Mouse (Mus musculus): Measurements from ENCODE around the gene Serpinf2.

Serpinf2 gene

DNA sequence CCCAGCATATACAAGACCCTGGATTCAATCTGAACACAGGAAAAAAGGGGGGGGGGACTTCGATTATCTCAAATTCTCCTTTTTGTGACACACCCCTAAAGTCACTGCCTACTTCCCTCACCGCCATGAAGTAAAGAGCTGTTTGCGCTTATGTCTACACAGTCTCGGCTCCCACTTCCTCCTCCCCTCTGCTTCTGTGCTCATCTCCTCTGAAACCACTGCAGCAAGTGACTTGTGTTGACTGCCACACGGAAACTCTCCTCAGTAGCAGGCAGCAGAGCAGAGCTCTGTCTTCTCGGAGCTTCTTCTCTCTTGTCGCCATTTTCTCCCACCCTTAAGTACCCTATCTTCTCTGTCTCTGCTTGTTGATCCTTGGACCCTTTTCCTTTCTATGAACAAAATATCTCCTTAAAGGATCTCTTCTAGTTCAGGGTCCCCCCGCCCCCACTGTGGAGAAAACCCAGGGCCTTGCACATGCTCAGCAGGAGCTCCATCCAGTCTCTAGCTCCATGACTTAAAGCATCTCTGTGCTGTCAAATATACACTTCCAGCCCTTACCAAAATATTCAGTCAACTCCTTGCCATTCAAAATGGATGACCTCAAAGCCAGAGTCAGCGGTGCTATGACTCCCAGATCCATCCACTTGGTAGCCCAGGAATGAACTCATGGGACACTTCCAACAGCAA, 10.2 kb downstream of the Serpinf2 start:
- DNase-seq (ENCODE audit: low spot score): no peak

DNA sequence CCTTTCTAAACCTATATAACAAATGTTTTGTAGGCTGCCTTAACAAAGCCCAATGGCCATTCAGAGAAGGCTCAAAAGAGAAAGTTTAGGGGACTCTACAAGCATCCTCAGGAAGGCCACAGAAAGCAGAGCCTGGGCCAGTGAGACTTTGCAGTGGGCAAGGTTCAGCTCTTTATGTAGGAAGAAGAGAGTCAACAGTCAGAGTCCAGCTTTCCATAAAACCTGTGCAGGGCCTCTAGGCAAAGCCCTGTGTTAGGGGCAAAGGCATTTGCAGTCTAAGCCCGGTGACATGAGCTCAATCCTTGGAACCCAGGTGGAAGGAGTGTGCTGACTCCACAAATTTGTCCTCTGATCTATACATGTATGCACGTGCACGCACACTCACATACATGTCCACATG, 14.9 kb downstream of the Serpinf2 start:
- DNase-seq (ENCODE audit: low spot score): no peak

DNA sequence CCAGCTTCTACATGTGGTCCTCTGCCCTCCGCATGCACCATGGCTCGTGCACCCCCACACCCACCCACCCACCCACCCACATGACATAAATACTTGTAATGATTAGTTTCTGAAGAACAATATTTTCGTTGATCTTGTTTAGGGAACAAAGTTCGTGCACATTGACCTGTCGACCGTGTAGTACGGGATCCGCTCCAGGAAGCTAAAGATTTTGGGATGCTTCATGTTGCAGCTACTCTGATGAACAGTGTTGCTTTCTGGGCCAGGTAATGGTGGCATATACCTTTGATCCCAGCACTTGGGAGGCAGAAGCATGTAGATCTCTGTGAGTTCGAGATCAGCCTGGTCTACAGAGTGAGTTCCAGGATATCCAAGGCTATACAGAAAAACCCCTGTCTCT, 15.4 kb downstream of the Serpinf2 start:
- no peak for DNase-seq (ENCODE audit: low spot score)

DNA sequence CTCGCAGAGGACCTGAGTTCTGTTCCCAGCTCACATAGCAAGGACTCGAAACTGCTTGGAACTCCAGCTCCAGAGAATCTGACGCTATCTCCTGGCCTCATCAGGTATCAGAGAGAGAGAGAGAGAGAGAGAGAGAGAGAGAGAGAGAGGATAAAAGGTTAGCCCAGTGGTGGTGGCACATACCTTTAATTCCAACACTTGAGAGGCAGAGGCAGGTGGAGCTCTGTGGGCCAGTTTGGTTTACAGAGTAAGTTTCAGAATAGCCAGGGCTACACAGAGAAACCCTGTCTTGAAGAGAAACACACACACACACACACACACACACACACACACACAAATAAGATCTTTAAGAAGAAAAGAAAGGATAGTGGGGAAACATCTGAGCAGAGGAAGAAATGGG, 16.3 kb downstream of the Serpinf2 start:
- no peak for DNase-seq (ENCODE audit: low spot score)

DNA sequence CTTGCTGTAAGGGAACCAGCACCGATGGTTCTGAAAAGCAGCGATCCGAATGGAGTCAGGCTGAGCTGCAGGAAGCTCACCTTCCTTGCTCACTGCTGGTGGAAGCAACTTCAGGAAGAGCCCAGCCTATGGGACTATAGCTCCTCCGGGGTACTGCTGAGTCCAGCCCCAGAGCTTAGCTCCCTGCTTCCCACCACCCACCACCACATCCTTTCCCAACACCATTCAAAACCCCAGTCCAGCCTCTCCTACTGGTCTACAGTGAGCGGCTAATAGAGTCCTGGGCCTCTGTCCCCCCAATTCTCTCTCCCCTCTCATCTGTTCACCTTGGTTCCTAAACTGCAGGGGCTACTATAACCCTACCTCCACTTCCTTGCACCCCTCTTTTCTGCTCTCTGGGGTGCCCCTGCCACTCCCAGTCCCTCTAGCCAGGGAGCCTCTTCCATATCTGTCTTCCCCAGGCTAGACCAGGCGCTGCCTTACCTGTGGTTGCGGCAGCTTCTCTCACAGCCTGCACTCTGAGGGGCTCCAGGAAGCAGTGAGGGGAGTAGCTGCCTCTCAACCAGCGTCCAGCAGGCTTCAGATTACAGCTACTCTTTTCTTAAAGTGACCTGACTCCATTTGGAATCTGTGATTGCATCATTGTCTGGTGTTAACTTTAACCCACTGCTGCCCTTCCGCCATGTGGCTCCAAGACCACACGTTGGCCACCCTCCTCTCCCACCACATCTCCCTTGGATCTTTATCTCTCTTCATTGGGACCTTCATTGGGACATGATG, 17.2 kb downstream of the Serpinf2 start, which contains the start of gene Serpinf1:
Serpinf1 (minus strand) TSS at position 689 of the 780 bp plus-strand sequence.
- DNase-seq (ENCODE audit: low spot score): no peak

DNA sequence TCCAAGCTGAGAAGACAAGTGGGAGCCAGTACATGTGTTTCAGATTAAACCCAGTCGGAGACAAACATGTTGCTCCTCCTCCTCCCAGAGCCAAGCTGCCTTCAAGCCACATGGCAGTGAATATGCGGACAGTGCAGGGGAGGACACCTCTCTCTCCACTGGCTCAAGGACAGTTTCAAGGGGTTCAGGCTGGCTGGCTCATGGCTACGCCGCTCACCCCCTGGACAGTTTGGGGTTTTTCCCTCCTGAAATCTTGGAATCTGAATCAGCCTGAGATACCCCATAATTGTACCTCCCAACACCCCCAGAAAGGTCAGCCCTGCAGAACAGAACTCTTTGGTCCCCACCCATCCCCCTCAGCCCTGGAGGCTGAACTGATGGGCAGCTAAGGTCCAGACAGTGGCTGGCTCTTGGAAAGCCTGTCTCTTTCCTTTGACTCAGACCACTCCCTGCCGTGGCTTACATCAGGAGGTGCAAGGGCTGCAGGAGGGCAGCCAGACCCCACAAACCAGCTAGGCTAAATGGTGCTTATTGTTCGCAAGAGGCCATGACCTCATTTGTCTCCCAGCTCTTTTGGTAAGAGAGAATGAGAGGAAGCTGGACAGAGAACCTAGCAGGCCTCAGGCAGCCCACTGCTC, 17.9 kb downstream of the Serpinf2 start:
- peak; percentile 38 for DNase-seq (ENCODE audit: low spot score)

DNA sequence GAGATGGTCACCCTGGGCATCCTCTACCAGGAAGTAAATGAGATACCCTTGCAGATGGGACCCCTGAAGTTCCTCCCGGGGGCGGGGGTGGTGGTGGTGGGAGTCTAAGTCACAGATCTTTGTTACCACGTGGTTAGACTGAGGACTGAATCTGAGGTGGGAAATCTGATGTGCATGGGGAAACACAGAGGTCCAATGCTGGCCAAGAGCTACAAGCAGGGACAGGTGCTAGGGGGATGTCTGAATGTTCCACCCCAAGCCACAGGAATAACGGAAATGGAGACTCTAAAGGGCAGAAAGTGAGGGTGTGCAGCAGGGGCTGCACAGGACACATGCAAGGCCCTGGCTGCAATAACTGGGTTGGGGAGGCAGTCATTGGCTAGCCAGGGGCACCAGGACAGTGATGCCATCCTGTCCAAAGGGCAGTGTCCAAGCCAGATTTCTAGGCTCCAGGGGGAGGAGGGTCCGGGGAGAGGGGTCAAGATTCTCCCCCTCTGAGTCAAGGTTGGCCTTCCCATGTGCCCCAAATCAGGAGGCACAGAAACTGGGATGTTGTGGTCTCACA, 18.5 kb downstream of the Serpinf2 start:
- DNase-seq (ENCODE audit: low spot score): no peak

DNA sequence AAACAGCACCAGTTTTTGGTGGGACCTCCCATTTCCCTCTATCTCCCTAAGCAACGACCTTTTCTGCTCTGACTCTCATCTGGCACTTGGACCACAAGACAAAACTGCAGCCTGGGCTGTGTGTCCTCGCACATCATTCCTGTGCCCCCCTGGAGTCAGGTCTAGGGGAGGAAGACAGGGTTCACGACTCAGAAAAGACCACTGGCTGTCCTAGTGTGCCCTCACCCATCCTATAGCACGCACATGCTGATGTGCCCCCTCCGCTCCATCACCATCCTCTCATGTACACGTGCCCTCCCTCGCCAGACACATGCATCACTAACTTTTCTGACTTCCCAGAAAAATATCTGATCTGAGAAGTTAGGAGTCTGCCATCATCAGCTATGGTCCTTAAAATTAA, 19.4 kb downstream of the Serpinf2 start:
- no peak for DNase-seq (ENCODE audit: low spot score)

DNA sequence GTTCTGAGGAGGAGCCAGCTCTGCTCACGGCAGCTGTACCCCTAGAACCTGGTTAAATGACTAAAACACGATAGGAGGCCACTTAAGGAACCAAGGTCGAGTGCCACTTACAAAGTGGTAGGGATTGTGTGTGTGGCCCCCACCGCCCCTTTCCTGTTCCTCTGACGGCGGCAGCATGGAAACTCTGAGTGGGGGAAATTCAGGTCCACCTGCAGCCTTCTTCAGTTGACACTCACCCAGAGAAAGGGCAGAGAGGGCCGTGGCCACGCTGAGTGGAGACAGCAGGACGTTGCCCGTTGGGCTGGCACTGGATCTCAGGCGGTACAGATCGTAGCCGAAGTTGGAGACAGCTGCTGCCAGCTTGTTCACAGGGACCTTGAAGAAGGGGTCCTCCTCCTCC, 23.4 kb downstream of the Serpinf2 start:
- no peak for DNase-seq (ENCODE audit: low spot score)

DNA sequence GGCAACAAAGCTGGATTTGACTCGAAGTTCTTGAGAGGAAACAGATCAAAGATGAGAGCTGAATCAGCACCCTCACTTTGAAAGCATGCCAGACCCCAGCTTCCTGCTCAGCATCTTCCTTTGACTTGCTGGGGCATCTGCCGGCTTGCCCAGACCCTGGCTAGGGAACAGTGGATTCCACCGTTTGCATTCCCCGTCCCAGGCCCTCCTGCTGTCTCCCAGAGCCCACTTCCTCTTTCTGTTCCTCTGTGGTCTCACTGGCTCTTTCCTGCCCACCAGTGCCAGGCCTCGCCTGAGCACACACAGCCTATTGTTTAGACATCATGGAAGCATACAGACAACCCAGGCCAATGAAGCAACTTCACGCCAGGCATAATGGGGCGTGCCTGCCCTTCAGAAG, 24.3 kb downstream of the Serpinf2 start:
- DNase-seq (ENCODE audit: low spot score): no peak

DNA sequence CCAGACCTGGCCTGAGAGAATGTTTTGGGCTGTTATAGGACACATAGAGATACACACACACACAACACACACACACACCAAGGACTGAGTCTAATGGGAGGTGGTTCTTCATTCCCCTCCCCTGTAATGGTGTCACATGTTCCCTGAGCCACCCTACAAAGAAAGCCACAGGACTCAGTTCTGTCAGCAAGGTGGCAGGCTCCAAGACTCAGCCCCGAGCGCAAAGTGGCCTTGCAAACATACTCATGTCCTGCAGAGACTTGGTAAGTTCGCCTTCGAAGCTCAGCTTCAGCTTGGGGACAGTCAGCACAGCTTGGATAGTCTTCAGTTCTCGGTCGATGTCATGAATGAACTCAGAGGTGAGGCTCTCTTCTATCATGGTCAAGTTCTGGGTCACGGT, 28.8 kb downstream of the Serpinf2 start:
- DNase-seq (ENCODE audit: low spot score): no peak

DNA sequence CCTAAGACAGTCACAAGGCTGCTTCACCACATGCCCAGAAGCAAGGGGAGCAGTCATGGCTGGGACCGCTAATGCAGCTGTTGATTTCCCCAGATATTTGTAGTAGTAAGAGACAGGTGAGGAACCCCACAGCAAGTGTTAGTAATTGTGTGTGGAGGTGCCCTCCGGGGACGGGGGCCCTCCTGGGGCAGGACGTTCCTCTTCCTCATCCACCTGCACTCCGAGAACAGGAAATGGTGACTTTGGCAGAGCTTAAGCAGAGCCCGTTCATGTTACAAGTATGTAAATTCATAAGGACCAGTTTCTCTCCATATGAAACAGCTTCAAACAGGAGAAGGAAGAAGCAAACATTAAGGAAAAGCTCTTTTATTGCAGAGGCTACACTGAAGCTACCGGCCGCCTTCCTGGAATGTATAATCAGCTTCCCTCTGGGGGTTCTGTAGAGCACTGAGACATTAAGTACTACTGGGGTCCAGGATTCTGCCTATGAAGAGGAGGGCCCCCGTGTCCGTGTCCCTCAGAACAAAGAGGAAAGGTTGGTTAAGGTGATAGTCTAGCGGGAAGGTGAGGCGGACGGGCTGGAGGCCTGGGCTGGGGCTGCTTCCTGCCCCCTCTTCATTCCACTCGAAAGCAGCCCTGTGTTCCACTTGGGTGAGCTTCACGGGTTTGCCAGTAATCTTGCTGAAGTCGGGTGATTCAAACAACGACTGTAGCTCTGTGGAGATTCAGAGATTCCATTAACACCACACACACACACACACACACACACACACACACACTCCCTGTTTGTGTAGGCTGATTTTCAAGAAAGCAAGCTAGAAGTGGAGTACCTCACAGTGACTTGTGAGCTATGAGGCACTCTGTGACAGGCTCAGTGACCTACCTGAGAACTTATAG, 29.5 kb downstream of the Serpinf2 start:
- DNase-seq (ENCODE audit: low spot score): no peak

DNA sequence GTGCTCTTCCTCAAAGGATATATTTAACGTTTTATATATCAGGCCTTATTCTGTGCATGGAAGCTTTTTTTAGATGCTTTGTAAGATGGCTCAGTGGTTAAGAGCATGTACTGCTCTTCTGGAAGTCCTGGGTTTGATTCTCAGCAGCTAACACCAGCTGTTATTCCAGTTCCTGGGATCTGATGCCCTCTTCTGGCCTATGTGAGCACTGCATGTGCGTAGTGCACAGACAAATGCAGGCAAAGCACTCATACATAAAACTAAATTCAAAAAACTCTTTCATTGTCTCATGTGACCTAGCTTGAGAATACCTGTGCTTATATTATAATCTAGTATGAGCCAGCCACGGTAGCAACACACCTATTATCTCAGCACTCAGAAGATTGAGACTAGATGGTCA, 32.5 kb downstream of the Serpinf2 start:
- peak; percentile 44 for DNase-seq (ENCODE audit: low spot score)

DNA sequence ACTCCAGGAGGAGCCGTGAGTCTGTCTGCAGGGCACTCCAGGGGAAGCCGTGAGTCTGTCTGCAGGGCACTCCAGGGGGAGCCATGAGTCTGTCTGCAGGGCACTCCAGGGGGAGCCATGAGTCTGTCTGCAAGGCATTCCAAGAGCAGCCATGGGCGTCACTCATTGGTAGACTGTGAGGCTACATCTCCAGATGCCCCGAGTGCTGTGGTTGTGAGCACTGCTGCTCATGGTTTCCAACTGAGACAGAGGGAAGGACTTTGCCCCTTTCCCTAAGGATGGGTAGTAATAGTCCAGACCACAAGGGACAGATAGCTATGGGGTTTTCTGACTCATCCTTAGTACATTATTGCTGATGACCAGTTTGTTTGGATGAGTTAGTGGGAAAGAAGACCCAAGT, 33.3 kb downstream of the Serpinf2 start:
- no peak for DNase-seq (ENCODE audit: low spot score)

DNA sequence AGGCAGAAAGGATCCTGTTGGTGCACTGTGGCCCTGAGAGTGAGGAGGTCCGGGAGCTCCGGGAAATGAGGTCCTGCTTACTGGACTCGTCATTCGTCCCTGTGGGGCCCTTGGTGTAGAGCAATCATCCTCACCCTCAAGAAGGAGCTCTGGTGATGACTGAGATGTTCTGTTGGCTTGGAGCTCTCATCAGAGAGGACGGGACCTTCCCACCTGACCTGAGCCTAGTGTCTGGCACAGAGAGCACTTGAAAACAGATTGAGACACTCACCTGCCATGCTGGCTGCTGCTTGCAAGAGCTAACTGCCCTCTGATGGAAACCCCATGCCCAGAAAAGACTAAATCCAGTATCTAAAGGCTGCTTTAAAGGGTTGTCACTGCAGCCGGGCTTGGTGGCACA, 34.6 kb downstream of the Serpinf2 start:
- DNase-seq (ENCODE audit: low spot score): no peak

DNA sequence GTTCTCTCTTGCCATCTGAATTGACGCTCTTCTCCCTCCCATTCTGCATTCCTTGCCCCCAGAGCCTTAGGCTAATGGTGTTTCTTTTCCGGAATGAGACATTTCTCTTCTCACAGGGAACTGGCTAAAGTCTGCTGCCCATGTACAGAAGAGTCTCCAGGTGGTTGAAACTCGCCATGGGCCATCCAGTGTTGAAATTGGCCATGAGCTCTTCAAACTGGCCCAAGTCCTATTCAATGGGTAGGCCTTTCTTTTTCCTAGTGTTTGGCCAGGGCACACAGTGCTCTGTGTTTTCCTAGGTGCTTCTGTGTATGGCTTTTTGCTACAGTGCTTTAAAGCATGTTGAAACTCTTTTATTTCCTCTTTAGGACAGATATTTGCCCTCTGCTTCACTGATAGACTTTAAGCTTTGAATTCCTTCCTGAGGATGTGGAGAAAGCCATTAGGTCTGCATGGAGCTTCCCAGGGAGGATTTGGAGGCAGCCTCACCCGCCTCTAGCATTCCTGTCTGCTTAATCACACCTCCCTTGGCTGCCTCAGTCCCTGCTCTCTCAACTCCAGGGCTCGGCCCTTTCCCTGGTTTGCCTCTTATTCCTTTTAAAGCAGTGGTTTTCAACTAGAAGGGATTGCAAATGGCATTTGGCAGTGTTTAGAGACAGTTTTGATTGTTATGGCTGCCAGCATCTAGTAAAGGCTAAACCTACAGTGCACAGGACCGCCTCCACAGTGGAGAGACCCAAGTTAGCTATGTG, 35.9 kb downstream of the Serpinf2 start:
- DNase-seq (ENCODE audit: low spot score): no peak

DNA sequence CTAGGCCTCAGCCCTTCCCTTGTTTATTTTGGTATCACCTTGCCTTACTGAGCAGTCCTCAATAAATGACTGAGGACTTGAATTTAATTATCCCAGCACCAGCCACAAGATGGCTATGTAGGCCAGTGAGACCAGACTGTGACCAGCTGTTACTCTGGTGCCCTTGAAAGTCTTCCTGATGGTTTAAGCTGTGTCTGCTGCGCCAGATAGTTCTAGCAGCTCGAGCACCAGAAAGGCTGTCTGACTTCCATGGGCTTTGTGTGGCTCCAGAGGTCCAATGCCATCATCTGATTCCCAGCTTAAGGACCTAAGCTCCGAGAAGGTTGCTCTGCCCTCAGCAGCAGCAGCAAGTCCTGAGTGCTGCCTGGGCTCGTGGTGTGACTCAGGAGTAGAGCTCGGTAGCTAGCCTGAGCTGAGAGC, 37.1 kb downstream of the Serpinf2 start:
- peak; percentile 79 for DNase-seq (ENCODE audit: low spot score)

DNA sequence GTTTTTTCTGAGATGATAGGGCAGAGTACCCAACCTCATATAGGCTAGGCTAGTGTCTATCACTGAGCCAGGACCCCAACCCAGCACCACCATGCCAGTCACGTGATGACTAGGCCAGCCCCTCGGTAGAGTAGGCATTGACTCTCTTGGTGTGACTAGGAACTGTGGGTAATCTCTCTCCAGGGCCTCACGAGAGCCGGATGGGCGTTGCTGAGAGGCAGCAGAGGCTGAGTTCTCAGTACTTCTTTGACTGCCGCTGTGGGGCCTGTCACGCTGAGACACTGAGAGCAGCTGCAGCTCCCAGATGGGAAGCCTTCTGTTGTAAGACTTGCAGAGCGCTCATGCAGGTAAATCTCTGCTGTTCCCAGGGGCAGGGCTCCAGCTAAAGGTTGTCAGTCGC, 39.3 kb downstream of the Serpinf2 start:
- no peak for DNase-seq (ENCODE audit: low spot score)

DNA sequence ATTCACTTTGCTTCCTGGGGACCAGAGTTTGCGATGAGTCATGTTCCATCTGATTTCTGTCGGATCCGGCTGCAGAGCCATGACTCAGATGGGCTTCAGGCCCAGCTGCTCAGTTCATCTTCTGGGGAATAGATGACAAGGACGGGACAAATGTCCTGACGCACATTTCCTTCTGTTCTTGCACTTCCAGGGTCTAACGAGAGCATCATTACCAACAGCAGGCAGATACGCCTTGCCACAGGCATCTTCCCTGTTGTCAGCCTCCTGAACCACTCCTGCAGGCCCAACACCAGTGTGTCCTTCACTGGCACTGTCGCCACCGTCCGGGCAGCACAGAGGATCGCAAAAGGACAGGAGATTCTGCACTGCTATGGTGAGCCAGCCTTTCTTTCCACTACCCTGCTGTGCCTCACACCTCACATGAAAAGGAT, 40.0 kb downstream of the Serpinf2 start:
- DNase-seq (ENCODE audit: low spot score): no peak

DNA sequence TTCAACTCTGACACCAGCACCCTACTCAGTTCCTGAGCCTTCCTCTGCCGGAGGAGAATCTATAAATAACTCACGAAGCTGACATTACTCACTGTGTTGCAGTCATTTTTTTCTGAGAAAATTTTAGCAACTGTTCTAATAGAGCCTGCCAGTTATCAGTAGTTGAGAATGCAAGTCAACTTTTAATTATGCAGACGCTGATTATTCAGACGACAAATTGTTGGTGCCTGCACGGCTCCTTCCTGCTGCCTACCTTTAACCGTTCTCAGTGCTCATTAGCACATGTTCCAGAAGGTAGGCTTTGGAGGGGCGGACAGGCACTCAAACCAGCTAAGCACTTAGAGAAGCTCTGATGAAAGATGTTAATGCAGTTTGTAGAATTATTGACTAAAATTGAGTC, 41.9 kb downstream of the Serpinf2 start:
- no peak for DNase-seq (ENCODE audit: low spot score)

DNA sequence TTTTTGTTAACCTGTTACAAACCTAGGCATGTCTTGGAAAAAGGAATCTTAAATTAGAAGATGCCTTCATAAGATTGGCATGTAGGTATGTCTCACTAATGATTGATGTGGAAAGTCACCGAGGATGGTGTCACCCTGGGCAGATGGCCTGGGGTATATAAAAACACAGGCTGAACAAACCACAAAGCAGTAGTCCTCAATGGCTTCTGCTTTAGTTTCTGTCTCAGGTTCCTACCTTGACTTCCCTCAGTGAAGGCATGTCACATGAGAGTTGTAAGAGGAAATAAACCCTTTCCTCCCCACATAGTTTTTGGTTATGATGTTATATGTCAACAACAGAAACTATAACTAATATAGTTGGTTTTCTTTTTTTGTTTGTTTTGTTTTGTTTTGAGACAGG, 43.8 kb downstream of the Serpinf2 start:
- no peak for DNase-seq (ENCODE audit: low spot score)

All from retina, embryonic 14.5 days (tissue).